Mouse (Mus musculus) ovary, postnatal 14 days (tissue): ENCODE measurements around the gene Akr7a5.

Experiments used
- DNase-seq: peaks from one replicate; pipeline ENCODE4 v3.0.0; 2022; ENCODE audit warnings: low spot score

The Akr7a5 gene

GRCm38 (mm10) chr4:139310171-139310898 is at the start of gene Akr7a5, which contains the start of gene Pqlc2:
Gene Akr7a5 (plus strand): TSS chr4:139310744.
Gene Pqlc2 (minus strand): TSS chr4:139310708.
- peak; percentile 99 for DNase-seq

- no peak for DNase-seq
Observed at GRCm38 (mm10) chr4:139262981-139263380, 47.6 kb upstream of the Akr7a5 start.

- no peak for DNase-seq
Observed at GRCm38 (mm10) chr4:139265783-139266499, 44.6 kb upstream of the Akr7a5 start.

GRCm38 (mm10) chr4:139266500-139266865 is 44.1 kb upstream of the Akr7a5 start:
- no peak for DNase-seq

- no peak for DNase-seq
Observed at GRCm38 (mm10) chr4:139267335-139267734, 43.2 kb upstream of the Akr7a5 start.

- DNase-seq: no peak
Observed at GRCm38 (mm10) chr4:139268242-139268641, 42.3 kb upstream of the Akr7a5 start.

GRCm38 (mm10) chr4:139270168-139270567 is 40.4 kb upstream of the Akr7a5 start:
- DNase-seq: no peak

GRCm38 (mm10) chr4:139271562-139271961 is 39.0 kb upstream of the Akr7a5 start:
- no peak for DNase-seq

- no peak for DNase-seq
Observed at GRCm38 (mm10) chr4:139272951-139273680, 37.4 kb upstream of the Akr7a5 start.

- DNase-seq: no peak
Observed at GRCm38 (mm10) chr4:139274573-139274972, 36.0 kb upstream of the Akr7a5 start.

- DNase-seq: no peak
Observed at GRCm38 (mm10) chr4:139276411-139276810, 34.1 kb upstream of the Akr7a5 start.

- DNase-seq: no peak
Observed at GRCm38 (mm10) chr4:139280530-139280929, 30.0 kb upstream of the Akr7a5 start.

- no peak for DNase-seq
Observed at GRCm38 (mm10) chr4:139281791-139282345, 28.7 kb upstream of the Akr7a5 start.

- DNase-seq: no peak
Observed at GRCm38 (mm10) chr4:139282955-139283417, 27.6 kb upstream of the Akr7a5 start.

GRCm38 (mm10) chr4:139284877-139285276 is 25.7 kb upstream of the Akr7a5 start:
- DNase-seq: no peak

GRCm38 (mm10) chr4:139286234-139286633 is 24.3 kb upstream of the Akr7a5 start:
- DNase-seq: no peak

- peak; percentile 86 for DNase-seq
Observed at GRCm38 (mm10) chr4:139287122-139287863, 23.3 kb upstream of the Akr7a5 start.

- peak; percentile 53 for DNase-seq
Observed at GRCm38 (mm10) chr4:139289017-139289416, 21.5 kb upstream of the Akr7a5 start.

GRCm38 (mm10) chr4:139291099-139291498 is 19.4 kb upstream of the Akr7a5 start:
- DNase-seq: no peak

- no peak for DNase-seq
Observed at GRCm38 (mm10) chr4:139292038-139292437, 18.5 kb upstream of the Akr7a5 start.

- DNase-seq: no peak
Observed at GRCm38 (mm10) chr4:139297566-139297965, 13.0 kb upstream of the Akr7a5 start.
